Mouse (Mus musculus) gastrocnemius, postnatal 4 days (tissue): ENCODE measurements around the gene AW146154. TPM values are rescaled to one million over a fixed set of nuclear protein-coding genes. Genes with fewer than 3 reads are reported as not detected.
A peak's percentile ranks its signal among the peaks of the same experiment; 100 is the strongest.
"Not testable (repeated sequence)": the region's sequence is repeated elsewhere in the genome, so short reads cannot be mapped to it uniquely, and the experiment has no call there.

Source experiments
- DNase-seq, 2 experiments: peaks; one replicate each; pipeline ENCODE4 v3.0.0; 2021 to 2022; ENCODE audit warnings: low spot score in 2 of 2, mixed read lengths in 2 of 2
- long read RNA-seq, 2 experiments: library from polyadenylated mRNA; stranded (forward); transcript quantifications; one replicate each; pipeline ENCODE4 v2.0.0; 2021
- total RNA-seq, 2 experiments: library from RNA; stranded (reverse); gene quantifications; 2 replicates each; pipeline ENCODE4 v1.2.3; 2021

The AW146154 gene
- total RNA-seq = 1 to 10 TPM; 7.5 to 7.9 TPM
- long read RNA-seq, experiment 1, partial matches to known transcripts = 0 of 4 reads
- long read RNA-seq, experiment 1, other reads (novel, unspliced or antisense) = 2 of 4 reads
- long read RNA-seq, experiment 2, partial matches to known transcripts = 0 of 5 reads
- long read RNA-seq, experiment 2, other reads (novel, unspliced or antisense) = 2 of 5 reads

GRCm38 (mm10) chr7:41499389-41500049, at the start of gene AW146154, which contains the start of gene Gm20449:
TSS of gene AW146154 (minus strand) at chr7:41499890.
TSS of gene Gm20449 (minus strand) at chr7:41499417.
- DNase-seq = peak; percentile 89 to 98

GRCm38 (mm10) chr7:41512672-41513071, 13.0 kb upstream of the AW146154 start:
- no peak for DNase-seq

- no peak for DNase-seq
Measured at GRCm38 (mm10) chr7:41512207-41512606, 12.5 kb upstream of the AW146154 start.

GRCm38 (mm10) chr7:41502402-41502801, 2.7 kb upstream of the AW146154 start:
- DNase-seq = no peak

- peak in 1 of 2 experiments; percentile 44 for DNase-seq
Measured at GRCm38 (mm10) chr7:41500151-41500934, 653 bp upstream of the AW146154 start.

GRCm38 (mm10) chr7:41499018-41499388, 687 bp downstream of the AW146154 start:
- DNase-seq = not testable (repeated sequence)

GRCm38 (mm10) chr7:41498464-41498863, 1.2 kb downstream of the AW146154 start:
- DNase-seq = not testable (repeated sequence)

GRCm38 (mm10) chr7:41497871-41498270, 1.8 kb downstream of the AW146154 start:
- no peak for DNase-seq

- no peak for DNase-seq
Measured at GRCm38 (mm10) chr7:41451864-41452263, 47.8 kb downstream of the AW146154 start.

- DNase-seq = not testable (repeated sequence)
Measured at GRCm38 (mm10) chr7:41448596-41448995, 51.1 kb downstream of the AW146154 start, which contains the start of gene Vmn2r57. TSS of gene Vmn2r57 (minus strand) at chr7:41448696.

Other genes with a start within 250 kb of the AW146154 start
- gene AI987944, start 106.5 kb downstream of the AW146154 start, total RNA-seq = 10 to 100 TPM in 1 of 2 experiments, 1 to 10 TPM in 1; 9.5 to 10.8 TPM
- under 1 TPM; 0.12 to 0.13 TPM for gene Vmn2r57, start 51.2 kb downstream of the AW146154 start, total RNA-seq
- under 1 TPM in 1 of 2 experiments, not detected in 1; 0.10 TPM for gene Gm20449, start 473 bp downstream of the AW146154 start, total RNA-seq
- not detected for gene Gm6871, start 73.8 kb upstream of the AW146154 start, total RNA-seq
- gene 2610021A01Rik, start 99.3 kb upstream of the AW146154 start, total RNA-seq = 10 to 100 TPM; 11.5 to 12.6 TPM
- gene Zfp788, start 133.3 kb upstream of the AW146154 start, total RNA-seq = 10 to 100 TPM; 10.2 to 10.6 TPM